ENCODE assay signal across 11 mouse cellular contexts in the genomic region with DNA sequence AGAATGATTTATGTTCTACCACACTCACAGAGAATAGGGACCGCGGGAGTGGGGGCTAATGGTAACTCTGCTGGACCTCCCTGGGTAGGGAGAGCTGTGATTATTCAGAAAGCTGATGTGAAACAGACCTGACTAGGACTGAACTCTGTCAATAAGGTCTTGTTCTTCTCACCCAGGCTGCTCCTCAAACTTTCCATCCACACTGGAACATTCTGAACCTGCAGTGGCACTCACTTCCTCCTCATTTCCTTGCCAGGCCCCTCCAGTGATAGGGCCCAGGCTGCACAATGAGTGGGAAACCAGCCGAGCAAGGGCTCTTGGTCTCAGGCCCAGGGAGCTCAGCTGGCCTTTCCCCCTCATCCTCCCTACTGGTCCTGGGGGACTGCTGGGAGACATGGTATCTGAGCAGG.
DNase-seq lines count a peak whose midpoint lies in the region; ATAC-seq and TF ChIP-seq lines count a peak whose summit lies in the region.
"Had no signal": no experiment of that assay in that cellular context is flagged by ENCODE, and none has a peak within 500 bp of the region (broad histone marks: within the 10 kb centered on the region; RNA-seq: fewer than 3 reads in every experiment).

No protein-coding gene starts in this region.

- H3K4me2 ChIP-seq in CH12.LX (ENCODE audit: insufficient read depth, low read depth, poor library complexity, severe bottlenecking) = no peak overlapping the region
- no peak overlapping the region for H3K4me2 ChIP-seq in forebrain, embryonic 12.5 days
- H3K4me2 ChIP-seq: midbrain, embryonic 15.5 days had no signal

- in situ Hi-C loops in CH12.LX (cut with MboI; ENCODE audit: low pct_ligation_motif_present, low pct_unique_long_range_greater_than_20kb, low sequenced_read_pairs) = no loop called here

- H3K36me3 ChIP-seq in CH12.LX (replicated peaks in 1 of 2; ENCODE audit: control insufficient read depth in 1 of 2, insufficient read depth in 1 of 2, low read length in 1 of 2) = no peaks in the 10 kb centered on the region
- peaks cover 3% of the 10 kb centered on the region for H3K36me3 ChIP-seq in heart, adult 2 months (ENCODE audit: control insufficient read depth, insufficient read depth, low read length)
- H3K36me3 ChIP-seq in forebrain, embryonic 12.5 days (replicated peaks) = no peaks in the 10 kb centered on the region
- H3K36me3 ChIP-seq: midbrain, embryonic 15.5 days had no signal

- no peak for ATAC-seq in forebrain, embryonic 12.5 days (ENCODE audit: low FRiP score)
- ATAC-seq in CD4-positive, CD25-positive, alpha-beta regulatory T cell, adult 4 months = no peak
- ATAC-seq: midbrain, embryonic 15.5 days had no signal

- intact Hi-C loops in heart, adult 2 months (cut with DNase I) = no loop called here

- peaks cover 0 to 19% of the 10 kb centered on the region in 2 experiments; a peak in 2 of 4 replicates for H3K4me1 ChIP-seq in CH12.LX (ENCODE audit: control insufficient read depth in 1 of 2, insufficient read depth in 2 of 2)
- peaks cover 5% of the 10 kb centered on the region for H3K4me1 ChIP-seq in heart, adult 2 months (ENCODE audit: control insufficient read depth, insufficient read depth, low read length)
- H3K4me1 ChIP-seq in forebrain, embryonic 12.5 days = no peaks in the 10 kb centered on the region
- H3K4me1 ChIP-seq: midbrain, embryonic 15.5 days had no signal

- no peak for TF ChIP-seq RAD21 in CH12.LX (IDR thresholded peaks at IDR 0.05; ENCODE audit: low read depth, low read length)

- dilution Hi-C loops in CH12.LX (cut with MboI; ENCODE audit: extremely low pct_ligation_motif_present, extremely low pct_unique_long_range_greater_than_20kb, low sequenced_read_pairs) = no loop called here

- H3K4me3 ChIP-seq in CH12.LX (replicated peaks in 1 of 3; ENCODE audit: low read depth in 2 of 3, low read length in 2 of 3, poor library complexity in 1 of 3) = no peak overlapping the region
- no peak overlapping the region for H3K4me3 ChIP-seq in heart, adult 2 months
- no peak overlapping the region for H3K4me3 ChIP-seq in forebrain, embryonic 12.5 days (replicated peaks)
- H3K4me3 ChIP-seq: midbrain, embryonic 15.5 days had no signal

- no peaks in the 10 kb centered on the region for H3K9me3 ChIP-seq in CH12.LX (replicated peaks; ENCODE audit: low read length)
- H3K9me3 ChIP-seq in forebrain, embryonic 12.5 days = no peaks in the 10 kb centered on the region
- H3K9me3 ChIP-seq: midbrain, embryonic 15.5 days had no signal

- no peaks in the 10 kb centered on the region for H3K27me3 ChIP-seq in CH12.LX (replicated peaks)
- no peaks in the 10 kb centered on the region for H3K27me3 ChIP-seq in heart, adult 2 months (ENCODE audit: control insufficient read depth, insufficient read depth, low read length)
- no peaks in the 10 kb centered on the region for H3K27me3 ChIP-seq in forebrain, embryonic 12.5 days
- H3K27me3 ChIP-seq: midbrain, embryonic 15.5 days had no signal

- TF ChIP-seq CTCF in CH12.LX (conservative IDR thresholded peaks at IDR 0.05 in 1 of 2, IDR thresholded peaks at IDR 0.05 in 1 of 2; ENCODE audit: low read depth in 2 of 2, low read length in 2 of 2) = no peak
- no peak for TF ChIP-seq CTCF in heart, adult 2 months (IDR thresholded peaks at IDR 0.05)

- no peaks in the 10 kb centered on the region for H3K79me2 ChIP-seq in CH12.LX (replicated peaks; ENCODE audit: control insufficient read depth, extremely low read depth, insufficient read depth, poor library complexity, severe bottlenecking)
- no peaks in the 10 kb centered on the region for H3K79me2 ChIP-seq in heart, adult 2 months (replicated peaks; ENCODE audit: control insufficient read depth, insufficient read depth, low read length)

- H3K27ac ChIP-seq in CH12.LX (ENCODE audit: insufficient read depth, low read depth) = no peak overlapping the region
- peak overlapping the region; percentile 43 for H3K27ac ChIP-seq in heart, adult 2 months
- H3K27ac ChIP-seq in forebrain, embryonic 12.5 days = no peak overlapping the region
- H3K27ac ChIP-seq: midbrain, embryonic 15.5 days had no signal

- H3K9ac ChIP-seq in CH12.LX (ENCODE audit: insufficient read depth, low read depth) = no peak overlapping the region
- no peak overlapping the region for H3K9ac ChIP-seq in heart, adult 2 months (ENCODE audit: low read depth, low read length)
- H3K9ac ChIP-seq in forebrain, embryonic 12.5 days = no peak overlapping the region
- H3K9ac ChIP-seq: midbrain, embryonic 15.5 days had no signal

- DNase-seq in gastrocnemius, adult 18-20 months (ENCODE audit: low spot score) = peak; percentile 32
- no peak for DNase-seq in gastrocnemius, postnatal 10 days
- DNase-seq in CH12.LX (ENCODE audit: extremely low read depth) = peak; percentile 49
- DNase-seq in heart, adult 2 months = peak; percentile 64 to 80
- peak; percentile 39 for DNase-seq in kidney, postnatal 14 days
- DNase-seq in spleen, adult 12 weeks (ENCODE audit: low spot score) = no peak
- DNase-seq: B cell, adult 2 months; spleen, adult 18-20 months had no signal

- peak; percentile 79 for TF ChIP-seq EP300 in CH12.LX (IDR thresholded peaks at IDR 0.05; ENCODE audit: low read length)
- TF ChIP-seq EP300 in heart, adult 2 months (IDR thresholded peaks at IDR 0.05; ENCODE audit: insufficient read depth, low read depth, low read length) = peak; percentile 97

- WGBS in heart, adult 2 months = 37% methylated on average over 3 of the region's 3 CpGs
- 71% methylated on average over 3 of the region's 3 CpGs for WGBS in forebrain, embryonic 12.5 days

- TF ChIP-seq POLR2A in CH12.LX (IDR thresholded peaks at IDR 0.05; ENCODE audit: low read depth, low read length) = no peak
- 0 out of 2 replicates have a peak, but pooled peaks have one; percentile 29 for TF ChIP-seq POLR2A in heart, adult 2 months (IDR thresholded peaks at IDR 0.05; ENCODE audit: insufficient read depth, low read depth, low read length)

TF ChIP-seq in CH12.LX, 34 proteins besides CTCF, POLR2A, EP300 and RAD21:
- TF ChIP-seq E2F4 (IDR thresholded peaks at IDR 0.05; ENCODE audit: insufficient replicate concordance, low read depth, low read length) (no peak), UBTF (IDR thresholded peaks at IDR 0.05; ENCODE audit: low read depth, low read length) (no peak), NRF1 (IDR thresholded peaks at IDR 0.05; ENCODE audit: low read depth, low read length) (no peak), MYC (IDR thresholded peaks at IDR 0.05; ENCODE audit: low read depth, low read length) (no peak), MAFK (IDR thresholded peaks at IDR 0.05; ENCODE audit: insufficient replicate concordance, low read length) (no peak), POLR2AphosphoS2 (IDR thresholded peaks at IDR 0.05; ENCODE audit: low read depth, low read length) (no peak), KAT2A (IDR thresholded peaks at IDR 0.05; ENCODE audit: insufficient replicate concordance, low read length) (no peak), IRF4 (IDR thresholded peaks at IDR 0.05; ENCODE audit: low read depth, low read length) (no peak), CHD1 (IDR thresholded peaks at IDR 0.05; ENCODE audit: low read depth, low read length) (no peak), ZNF384 (IDR thresholded peaks at IDR 0.05; ENCODE audit: low read depth, low read length) (no peak), GABPA (IDR thresholded peaks at IDR 0.05; ENCODE audit: insufficient replicate concordance, low read depth, low read length) (no peak)

Comparison
In these comparisons a context has a peak if more than half of its experiments do, and no peak if none do; other contexts are left out.
1. DNase-seq: peak in gastrocnemius, adult 18-20 months (single experiment), CH12.LX (single experiment), heart, adult 2 months (2 of 2) and kidney, postnatal 14 days (single experiment); none in gastrocnemius, postnatal 10 days (single experiment) and spleen, adult 12 weeks (single experiment).